Mouse (Mus musculus): Measurements from ENCODE around the gene Sntb2. TPM values are rescaled to one million over a fixed set of nuclear protein-coding genes. Genes with fewer than 3 reads are reported as not detected.
"Not testable (repeated sequence)": the region's sequence is repeated elsewhere in the genome, so short reads cannot be mapped to it uniquely, and the experiment has no call there.

Sntb2 gene
- polyA plus RNA-seq, 2 experiments: 13.9 to 20.7 TPM

DNA sequence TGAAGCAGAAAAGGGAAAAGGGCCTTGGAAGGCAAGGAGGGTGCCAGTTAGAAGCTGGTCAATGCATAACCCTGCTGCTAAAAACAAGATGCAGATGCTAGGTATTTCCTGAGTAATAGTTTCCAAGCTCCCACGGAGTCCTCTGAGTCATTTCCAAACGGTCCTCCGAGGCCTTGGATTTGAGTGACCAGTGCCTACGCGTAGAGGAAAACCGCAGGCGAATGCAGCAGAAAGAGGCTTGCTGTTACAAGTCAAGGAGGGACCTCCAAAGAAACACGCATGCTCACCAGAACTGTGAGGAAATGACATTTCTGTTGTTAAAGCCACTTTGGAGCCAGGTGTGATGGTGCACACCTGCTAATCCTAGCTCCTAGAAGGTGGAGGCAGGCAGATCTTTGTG is 87.9 kb downstream of the Sntb2 start:
- Histone ChIP-seq H3K36me3 (ENCODE audit: control insufficient read depth, insufficient read depth, low read length) (no peaks in the 10 kb centered on the region), H3K4me2 (replicated peaks; ENCODE audit: low read depth, low read length, severe bottlenecking) (no peak overlapping the region), H3K4me1 (ENCODE audit: control insufficient read depth, insufficient read depth, low read length) (no peaks in the 10 kb centered on the region), H3K9me3 (ENCODE audit: control insufficient read depth, low read length) (no peaks in the 10 kb centered on the region), H3K27ac (replicated peaks; ENCODE audit: low read depth, low read length) (no peak overlapping the region), H3K9ac (ENCODE audit: low read depth, low read length, severe bottlenecking) (no peak overlapping the region), H3K4me3 (replicated peaks; ENCODE audit: low read length) (no peak overlapping the region), H3K27me3 (ENCODE audit: control insufficient read depth, insufficient read depth, low read length) (no peaks in the 10 kb centered on the region)
- WGBS: 89% methylated on average over 8 of the region's 8 CpGs
- TF ChIP-seq POLR2A (IDR thresholded peaks at IDR 0.05; ENCODE audit: borderline replicate concordance, extremely low read depth, insufficient read depth, insufficient read length): no peak
- ATAC-seq (ENCODE audit: low FRiP score, low read depth): no peak
- DNase-seq (ENCODE audit: low spot score): no peak

GRCm38 (mm10) chr8:107029310-107029709 is 93.8 kb downstream of the Sntb2 start:
- no peaks in the 10 kb centered on the region for H3K27me3 ChIP-seq (ENCODE audit: control insufficient read depth, insufficient read depth, low read length)
- H3K9me3 ChIP-seq (ENCODE audit: control insufficient read depth, low read length): no peaks in the 10 kb centered on the region
- 81% methylated on average over 3 of the region's 3 CpGs for WGBS

GRCm38 (mm10) chr8:107030058-107030457 is 94.5 kb downstream of the Sntb2 start:
- WGBS: 71% methylated on average over 5 of the region's 5 CpGs
- H3K4me2 ChIP-seq (replicated peaks; ENCODE audit: low read depth, low read length, severe bottlenecking): no peak overlapping the region
- H3K9ac ChIP-seq (ENCODE audit: low read depth, low read length, severe bottlenecking): no peak overlapping the region
- H3K9me3 ChIP-seq (ENCODE audit: control insufficient read depth, low read length): no peaks in the 10 kb centered on the region
- no peak overlapping the region for H3K4me3 ChIP-seq (replicated peaks; ENCODE audit: low read length)
- DNase-seq (ENCODE audit: low spot score): no peak
- no peak for TF ChIP-seq POLR2A (IDR thresholded peaks at IDR 0.05; ENCODE audit: borderline replicate concordance, extremely low read depth, insufficient read depth, insufficient read length)
- H3K27ac ChIP-seq (replicated peaks; ENCODE audit: low read depth, low read length): no peak overlapping the region
- H3K4me1 ChIP-seq (ENCODE audit: control insufficient read depth, insufficient read depth, low read length): peaks cover 7% of the 10 kb centered on the region
- ATAC-seq (ENCODE audit: low FRiP score, low read depth): no peak
- H3K36me3 ChIP-seq (ENCODE audit: control insufficient read depth, insufficient read depth, low read length): no peaks in the 10 kb centered on the region; the same call in 1 of the 2 replicates
- no peaks in the 10 kb centered on the region for H3K27me3 ChIP-seq (ENCODE audit: control insufficient read depth, insufficient read depth, low read length)

More at GRCm38 (mm10) chr8:107029310-107029709, 93.8 kb downstream of the Sntb2 start:
- Histone ChIP-seq H3K27ac (replicated peaks; ENCODE audit: low read depth, low read length) (no peak overlapping the region), H3K4me3 (replicated peaks; ENCODE audit: low read length) (no peak overlapping the region), H3K36me3 (ENCODE audit: control insufficient read depth, insufficient read depth, low read length) (no peaks in the 10 kb centered on the region; the same call in 1 of the 2 replicates), H3K9ac (ENCODE audit: low read depth, low read length, severe bottlenecking) (no peak overlapping the region), H3K4me1 (ENCODE audit: control insufficient read depth, insufficient read depth, low read length) (peaks cover 7% of the 10 kb centered on the region), H3K4me2 (replicated peaks; ENCODE audit: low read depth, low read length, severe bottlenecking) (no peak overlapping the region)
- no peak for TF ChIP-seq POLR2A (IDR thresholded peaks at IDR 0.05; ENCODE audit: borderline replicate concordance, extremely low read depth, insufficient read depth, insufficient read length)
- ATAC-seq (ENCODE audit: low FRiP score, low read depth) (no peak), DNase-seq (ENCODE audit: low spot score) (no peak)

DNA sequence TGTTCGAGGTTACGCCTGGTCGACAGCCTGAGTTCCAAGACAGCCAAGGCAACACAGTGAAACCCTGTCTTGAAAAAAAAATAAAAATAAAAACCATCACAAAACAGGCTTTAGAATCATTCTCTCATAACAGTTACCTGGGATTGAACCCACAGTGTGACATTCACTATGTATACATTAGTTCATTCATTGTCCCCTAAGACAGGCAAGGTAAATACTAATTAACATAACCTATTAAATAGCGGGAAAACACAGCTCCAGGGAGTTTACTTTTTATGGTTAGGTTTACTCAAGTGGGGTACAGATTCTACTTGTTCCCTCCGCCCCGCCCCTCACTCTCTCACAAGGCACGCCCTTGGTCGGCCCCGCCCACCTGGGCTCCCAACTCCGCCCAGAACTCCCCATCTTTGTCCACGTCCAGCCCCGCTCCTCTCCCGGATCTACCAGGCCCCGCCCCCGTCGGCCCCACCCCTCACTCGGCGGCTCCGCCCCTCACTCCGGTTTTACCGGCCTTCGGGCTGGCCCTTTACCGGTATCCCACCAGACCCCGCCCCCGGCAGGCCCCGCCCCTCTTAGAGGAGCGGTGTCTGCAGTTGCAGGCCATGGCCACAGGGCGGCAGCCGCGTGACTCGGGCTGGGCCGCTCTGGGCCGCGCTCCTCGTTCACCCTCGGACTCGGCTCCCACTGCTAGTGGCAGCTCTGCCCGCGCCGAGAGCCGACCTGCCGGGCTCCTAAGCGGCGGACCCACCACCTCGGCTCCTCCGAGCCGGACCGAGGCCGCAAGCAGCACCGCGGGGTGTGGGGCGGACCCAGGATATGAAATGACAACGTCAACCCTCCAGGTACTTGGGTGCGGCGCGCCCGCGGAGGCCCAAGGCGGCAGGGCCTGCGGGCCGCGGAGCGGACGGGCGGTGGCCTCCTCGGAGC is 95.4 kb downstream of the Sntb2 start, which contains the start of gene Vps4a:
TSS of gene Vps4a (plus strand) at position 573 of the 927 bp plus-strand sequence.
- H3K27ac ChIP-seq (replicated peaks; ENCODE audit: low read depth, low read length): peak within 1 kb of the TSS; percentile 61
- DNase-seq (ENCODE audit: low spot score) (peak; percentile 91), ATAC-seq (ENCODE audit: low FRiP score, low read depth) (peak; percentile 96)
- peaks cover 4% of the 10 kb centered on the region; the same call in 1 of the 2 replicates for H3K36me3 ChIP-seq (ENCODE audit: control insufficient read depth, insufficient read depth, low read length)
- H3K4me3 ChIP-seq (replicated peaks; ENCODE audit: low read length): peak within 1 kb of the TSS; percentile 99
- peak within 1 kb of the TSS; percentile 92 for H3K9ac ChIP-seq (ENCODE audit: low read depth, low read length, severe bottlenecking)
- H3K4me1 ChIP-seq (ENCODE audit: control insufficient read depth, insufficient read depth, low read length): peaks cover 7% of the 10 kb centered on the region
- peak; percentile 58; the same call in 1 of the 2 replicates for TF ChIP-seq POLR2A (IDR thresholded peaks at IDR 0.05; ENCODE audit: borderline replicate concordance, extremely low read depth, insufficient read depth, insufficient read length)
- peak within 1 kb of the TSS; percentile 71 for H3K4me2 ChIP-seq (replicated peaks; ENCODE audit: low read depth, low read length, severe bottlenecking)
- H3K9me3 ChIP-seq (ENCODE audit: control insufficient read depth, low read length): no peaks in the 10 kb centered on the region
- H3K27me3 ChIP-seq (ENCODE audit: control insufficient read depth, insufficient read depth, low read length): no peaks in the 10 kb centered on the region
- 9% methylated on average over 31 of the region's 66 CpGs for WGBS

- TF ChIP-seq POLR2A (IDR thresholded peaks at IDR 0.05; ENCODE audit: borderline replicate concordance, extremely low read depth, insufficient read depth, insufficient read length): no peak
- peak overlapping the region; percentile 92 for H3K9ac ChIP-seq (ENCODE audit: low read depth, low read length, severe bottlenecking)
- peaks cover 10% of the 10 kb centered on the region; the same call in 1 of the 2 replicates for H3K36me3 ChIP-seq (ENCODE audit: control insufficient read depth, insufficient read depth, low read length)
- H3K4me3 ChIP-seq (replicated peaks; ENCODE audit: low read length): peak overlapping the region; percentile 99
- peak overlapping the region; percentile 71 for H3K4me2 ChIP-seq (replicated peaks; ENCODE audit: low read depth, low read length, severe bottlenecking)
- peaks cover 7% of the 10 kb centered on the region for H3K4me1 ChIP-seq (ENCODE audit: control insufficient read depth, insufficient read depth, low read length)
- H3K27me3 ChIP-seq (ENCODE audit: control insufficient read depth, insufficient read depth, low read length): no peaks in the 10 kb centered on the region
- peak overlapping the region; percentile 61; the same call in 1 of the 2 replicates for H3K27ac ChIP-seq (replicated peaks; ENCODE audit: low read depth, low read length)
- WGBS: under 1% methylated on average over 33 of the region's 40 CpGs
- no peaks in the 10 kb centered on the region for H3K9me3 ChIP-seq (ENCODE audit: control insufficient read depth, low read length)
- ATAC-seq (ENCODE audit: low FRiP score, low read depth) (no peak), DNase-seq (ENCODE audit: low spot score) (no peak)
Measured at GRCm38 (mm10) chr8:107031577-107032090, 96.1 kb downstream of the Sntb2 start.

DNA sequence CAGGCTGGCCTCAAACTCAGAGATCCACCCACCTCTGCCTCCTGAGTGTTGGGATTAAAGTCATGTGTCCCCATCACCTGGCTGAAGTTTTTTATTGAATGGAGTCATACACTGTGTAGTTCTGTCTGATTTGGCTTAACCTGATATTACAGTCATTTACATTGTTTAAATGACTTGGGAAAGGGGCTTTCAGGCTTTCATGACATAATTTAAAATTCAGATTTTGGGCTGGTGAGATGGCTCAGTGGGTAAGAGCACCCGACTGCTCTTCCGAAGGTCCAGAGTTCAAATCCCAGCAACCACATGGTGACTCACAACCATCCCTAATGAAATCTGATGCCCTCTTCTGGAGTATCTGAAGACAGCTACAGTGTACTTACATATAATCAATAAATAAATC is 98.1 kb downstream of the Sntb2 start:
- H3K4me2 ChIP-seq (replicated peaks; ENCODE audit: low read depth, low read length, severe bottlenecking); H3K4me1 ChIP-seq (ENCODE audit: control insufficient read depth, insufficient read depth, low read length); H3K4me3 ChIP-seq (replicated peaks; ENCODE audit: low read length); H3K27ac ChIP-seq (replicated peaks; ENCODE audit: low read depth, low read length); ATAC-seq (ENCODE audit: low FRiP score, low read depth); H3K9me3 ChIP-seq (ENCODE audit: control insufficient read depth, low read length); H3K27me3 ChIP-seq (ENCODE audit: control insufficient read depth, insufficient read depth, low read length); DNase-seq (ENCODE audit: low spot score); H3K9ac ChIP-seq (ENCODE audit: low read depth, low read length, severe bottlenecking): not testable (repeated sequence)
- WGBS: 92% methylated on average over 2 of the region's 2 CpGs
- H3K36me3 ChIP-seq (ENCODE audit: control insufficient read depth, insufficient read depth, low read length): peaks cover 21% of the 10 kb centered on the region
